Mouse (Mus musculus) lung, adult 2 months (tissue): ENCODE data around the gene Lgals8.

Source experiments
- CTCF ChIP-seq: fragments of 200-500 bp; IDR thresholded peaks from 2 replicates; pipeline ENCODE4 v1.5.1; 2011; ENCODE audit warnings: mild to moderate bottlenecking, low read length, control low read depth; ENCODE audit not compliant: insufficient read depth
- POLR2A ChIP-seq: fragments of 200-500 bp; IDR thresholded peaks from 2 replicates; pipeline ENCODE4 v1.6.1; 2011; ENCODE audit warnings: low read depth, mild to moderate bottlenecking, control low read depth, low read length, borderline replicate concordance; ENCODE audit errors: extremely low read depth

GRCm38 (mm10) chr13:12456711-12457110, 8.0 kb downstream of the Lgals8 start:
- TF ChIP-seq POLR2A: no peak
- no peak for TF ChIP-seq CTCF
